Mouse (Mus musculus): ENCODE results near the gene Gpr18. TPM values are rescaled to one million over a fixed set of nuclear protein-coding genes. Genes with fewer than 3 reads are reported as not detected.

Gpr18 gene
- total RNA-seq, 2 experiments from 2014 or later: not detected

- H3K27ac ChIP-seq: no peak overlapping the region
- no peak for TF ChIP-seq CTCF (conservative IDR thresholded peaks at IDR 0.05)
- DNase-seq (ENCODE audit: low spot score in 2 of 2): no peak
- H3K4me3 ChIP-seq: no peak overlapping the region
These were observed 8.4 kb downstream of the Gpr18 start for GRCm38 (mm10) chr14:121906992-121907681.

DNA sequence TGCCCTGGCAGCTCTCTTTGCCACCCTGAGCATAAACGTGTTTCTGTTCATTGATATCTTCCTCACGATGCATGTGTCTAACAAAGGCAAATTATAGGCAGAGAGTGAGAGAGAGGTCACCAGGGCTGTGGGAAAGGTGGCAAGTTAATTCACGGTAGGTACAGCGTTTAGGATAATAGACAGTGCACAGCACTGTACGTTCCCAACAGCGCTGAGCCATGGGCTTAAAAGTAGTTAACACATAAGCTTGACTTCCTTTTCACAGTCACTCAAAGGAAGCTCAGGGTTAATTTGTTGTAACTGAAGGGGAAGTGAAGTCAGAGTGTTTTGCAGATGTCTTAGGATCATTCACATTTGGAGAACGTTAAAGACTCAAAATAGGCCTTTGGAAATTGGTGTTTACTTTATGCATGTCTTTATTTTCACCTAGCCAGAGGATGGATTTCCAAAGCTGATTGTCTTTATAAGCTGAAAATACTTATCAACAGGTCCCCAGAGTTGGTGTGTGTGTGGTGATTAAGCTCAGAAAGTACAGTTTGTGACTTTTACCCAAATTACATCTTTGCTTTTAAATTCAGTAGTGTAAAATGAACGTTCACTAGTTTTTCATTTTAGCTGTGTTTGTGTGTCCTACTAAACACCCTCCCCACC, 9.1 kb downstream of the Gpr18 start:
- TF ChIP-seq CTCF (conservative IDR thresholded peaks at IDR 0.05): no peak
- no peak overlapping the region for H3K4me3 ChIP-seq
- no peak for DNase-seq (ENCODE audit: low spot score in 2 of 2)
- no peak overlapping the region for H3K27ac ChIP-seq

DNA sequence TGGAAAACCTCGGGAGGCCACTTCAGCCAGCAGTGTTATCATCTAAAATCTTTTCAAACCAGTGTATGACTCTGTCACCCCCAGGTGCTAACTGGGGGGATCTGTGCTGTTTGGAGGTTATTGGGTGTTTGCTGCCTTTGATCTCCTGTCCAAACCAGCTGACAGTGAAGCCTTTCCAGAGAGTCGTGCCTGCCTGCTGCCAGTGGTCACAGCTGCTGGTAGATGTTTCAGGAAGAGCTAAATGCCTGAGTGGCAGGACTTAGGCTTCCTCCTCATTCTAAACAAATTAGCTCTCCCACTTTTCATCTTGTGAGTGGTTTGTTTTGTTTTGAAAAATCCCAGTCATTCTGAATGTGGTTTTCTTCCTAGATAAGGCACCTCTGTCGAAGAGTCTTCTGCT, 10.8 kb downstream of the Gpr18 start:
- no peak for TF ChIP-seq CTCF (conservative IDR thresholded peaks at IDR 0.05)
- no peak for DNase-seq (ENCODE audit: low spot score in 2 of 2)
- H3K4me3 ChIP-seq: no peak overlapping the region
- no peak overlapping the region for H3K27ac ChIP-seq

- DNase-seq (ENCODE audit: low spot score in 2 of 2): no peak
- Histone ChIP-seq H3K4me3 (no peak overlapping the region), H3K27ac (no peak overlapping the region)
- TF ChIP-seq CTCF (conservative IDR thresholded peaks at IDR 0.05): no peak
These were observed 12.2 kb downstream of the Gpr18 start for GRCm38 (mm10) chr14:121903381-121903876.

DNA sequence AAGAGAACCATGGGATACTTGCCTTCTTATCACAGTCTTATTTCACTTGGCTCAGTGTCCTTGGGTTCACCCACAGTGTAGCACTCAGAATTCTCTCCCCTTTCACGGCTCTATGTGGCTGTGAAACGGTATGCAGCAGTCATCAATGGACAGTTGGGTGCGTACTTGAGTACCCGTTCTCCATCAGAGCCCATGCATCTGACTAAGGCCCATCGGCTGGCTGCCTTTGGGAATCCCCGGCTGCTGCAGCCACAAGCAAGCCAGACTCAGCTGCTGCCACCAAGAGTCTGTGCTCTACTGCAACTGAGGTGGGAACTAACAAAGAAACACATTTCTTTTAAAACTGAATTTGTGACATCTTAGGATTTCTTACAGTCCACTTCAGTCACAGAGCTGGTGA, 14.1 kb downstream of the Gpr18 start:
- H3K4me3 ChIP-seq: no peak overlapping the region
- no peak for DNase-seq (ENCODE audit: low spot score in 2 of 2)
- no peak for TF ChIP-seq CTCF (conservative IDR thresholded peaks at IDR 0.05)
- no peak overlapping the region for H3K27ac ChIP-seq

GRCm38 (mm10) chr14:121899071-121899470, 16.5 kb downstream of the Gpr18 start:
- Histone ChIP-seq H3K27ac (no peak overlapping the region), H3K4me3 (no peak overlapping the region)
- no peak for TF ChIP-seq CTCF (conservative IDR thresholded peaks at IDR 0.05)
- no peak for DNase-seq (ENCODE audit: low spot score in 2 of 2)

- H3K4me3 ChIP-seq: no peak overlapping the region
- no peak for DNase-seq (ENCODE audit: low spot score in 2 of 2)
- H3K27ac ChIP-seq: no peak overlapping the region
- no peak for TF ChIP-seq CTCF (conservative IDR thresholded peaks at IDR 0.05)
These were observed 17.1 kb downstream of the Gpr18 start for GRCm38 (mm10) chr14:121898509-121898908.

- H3K4me3 ChIP-seq: no peak overlapping the region
- DNase-seq (ENCODE audit: low spot score in 2 of 2): no peak
- no peak for TF ChIP-seq CTCF (conservative IDR thresholded peaks at IDR 0.05)
- H3K27ac ChIP-seq: no peak overlapping the region
These were observed 17.8 kb downstream of the Gpr18 start for GRCm38 (mm10) chr14:121897773-121898172.

- Histone ChIP-seq H3K27ac (no peak overlapping the region), H3K4me3 (no peak overlapping the region)
- TF ChIP-seq CTCF (conservative IDR thresholded peaks at IDR 0.05): no peak
- DNase-seq (ENCODE audit: low spot score in 2 of 2): no peak
These were observed 19.2 kb downstream of the Gpr18 start for GRCm38 (mm10) chr14:121896126-121897090.

DNA sequence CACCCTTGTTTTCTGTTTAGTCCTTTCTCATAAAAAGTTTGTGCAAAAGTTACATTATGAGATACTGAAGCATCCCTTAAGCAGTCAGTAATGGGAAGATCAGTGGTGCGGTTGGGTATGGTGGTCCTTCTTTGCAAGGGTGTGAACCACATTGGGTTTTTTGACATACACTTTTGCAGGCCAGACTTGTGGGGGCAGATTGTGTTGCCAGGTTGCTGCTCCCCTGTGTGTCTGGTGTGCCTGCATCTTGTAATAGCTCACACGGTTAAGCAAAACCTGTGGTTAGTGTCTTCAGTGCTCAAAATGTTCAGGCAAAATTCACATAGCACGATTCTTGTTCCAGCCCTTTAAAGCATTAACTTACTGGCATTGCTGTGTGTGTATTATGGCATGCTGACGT, 20.3 kb downstream of the Gpr18 start:
- no peak for TF ChIP-seq CTCF (conservative IDR thresholded peaks at IDR 0.05)
- Histone ChIP-seq H3K4me3 (no peak overlapping the region), H3K27ac (no peak overlapping the region)
- DNase-seq (ENCODE audit: low spot score in 2 of 2): no peak

DNA sequence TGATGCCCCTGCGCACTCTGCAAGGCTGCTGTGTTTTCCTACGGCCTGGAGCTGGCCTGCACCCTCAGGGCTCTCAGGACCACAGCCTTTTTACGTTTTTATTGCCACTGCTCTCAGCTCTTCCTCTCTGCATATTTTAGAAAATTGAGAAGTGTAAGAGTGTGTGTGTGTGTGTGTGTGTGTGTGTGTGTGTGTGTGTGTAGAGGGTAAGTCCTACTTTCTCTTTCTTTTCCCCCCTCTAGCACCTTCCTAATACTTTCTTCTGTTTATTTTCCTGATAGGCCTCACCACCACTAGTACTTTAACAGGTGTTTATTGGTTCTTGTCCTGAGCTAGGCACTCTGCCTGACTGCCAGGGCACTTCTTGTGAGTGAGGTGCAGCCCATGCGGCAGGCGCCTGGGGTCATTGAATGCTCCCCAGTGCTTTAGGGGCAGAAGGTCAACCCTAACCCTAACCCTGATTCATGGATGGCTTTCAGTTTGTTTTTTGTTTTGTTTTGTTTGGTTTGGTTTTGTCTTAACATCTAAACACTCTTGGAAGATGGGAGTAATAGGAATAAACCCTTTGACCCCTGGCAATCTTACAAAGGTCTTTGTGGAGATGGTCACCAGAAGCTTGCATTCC, 21.0 kb downstream of the Gpr18 start:
- DNase-seq (ENCODE audit: low spot score in 2 of 2): no peak
- no peak overlapping the region for H3K27ac ChIP-seq
- no peak for TF ChIP-seq CTCF (conservative IDR thresholded peaks at IDR 0.05)
- H3K4me3 ChIP-seq: no peak overlapping the region

GRCm38 (mm10) chr14:121893747-121894146, 21.8 kb downstream of the Gpr18 start:
- Histone ChIP-seq H3K4me3 (no peak overlapping the region), H3K27ac (no peak overlapping the region)
- DNase-seq (ENCODE audit: low spot score in 2 of 2): no peak
- no peak for TF ChIP-seq CTCF (conservative IDR thresholded peaks at IDR 0.05)

Measured in layer of hippocampus, adult 2 months (tissue).